Mouse (Mus musculus) embryonic facial prominence, embryonic 11.5 days (tissue): ENCODE data around the gene Dop1a. TPM values are rescaled to one million over a fixed set of nuclear protein-coding genes. Genes with fewer than 3 reads are reported as not detected.
"Not testable (repeated sequence)": the region's sequence is repeated elsewhere in the genome, so short reads cannot be mapped to it uniquely, and the experiment has no call there.

Source experiments
- ATAC-seq: fragments of 200-750 bp; cut with Nextera tagmentation; replicated peaks from 2 replicates; pipeline ENCODE4 v1.8.0; 2017; ENCODE audit warnings: low read depth; ENCODE audit not compliant: insufficient number of reproducible peaks, low FRiP score, low TSS enrichment
- DNase-seq: peaks from one replicate; pipeline ENCODE4 v3.0.0-alpha.2; 2015; ENCODE audit warnings: low spot score
- H3K27ac ChIP-seq: fragments of 300-500 bp; sonication (generic); replicated peaks from 2 replicates; pipeline ENCODE4 v1.5.1; 2014; ENCODE audit warnings: mild to moderate bottlenecking, low read depth, low read length, control low read depth
- H3K27me3 ChIP-seq: fragments of 300-500 bp; sonication (generic); 2 replicates; pipeline ENCODE4 v1.6.1; 2014; ENCODE audit warnings: mild to moderate bottlenecking, low read length, moderate library complexity, mixed read lengths; ENCODE audit not compliant: control insufficient read depth, insufficient read depth
- H3K36me3 ChIP-seq: fragments of 300-500 bp; sonication (generic); replicated peaks from 2 replicates; pipeline ENCODE4 v1.6.1; 2014; ENCODE audit warnings: low read depth, mild to moderate bottlenecking, low read length, moderate library complexity, mixed read lengths; ENCODE audit not compliant: control insufficient read depth, insufficient read depth
- H3K4me1 ChIP-seq: fragments of 300-500 bp; sonication (generic); 2 replicates; pipeline ENCODE4 v1.6.1; 2014; ENCODE audit warnings: low read length, mixed read lengths; ENCODE audit not compliant: control insufficient read depth, insufficient read depth
- H3K4me2 ChIP-seq: fragments of 300-500 bp; sonication (generic); 2 replicates; pipeline ENCODE4 v1.6.1; 2014; ENCODE audit warnings: low read depth, mild to moderate bottlenecking, control low read depth, low read length, moderate library complexity
- H3K4me3 ChIP-seq: fragments of 300-500 bp; sonication (generic); 2 replicates; pipeline ENCODE4 v1.5.1; 2014; ENCODE audit warnings: low read depth, low read length, control low read depth
- H3K9ac ChIP-seq: fragments of 300-500 bp; sonication (generic); replicated peaks from 2 replicates; pipeline ENCODE4 v1.6.1; 2014; ENCODE audit warnings: mild to moderate bottlenecking, control low read depth, low read length
- H3K9me3 ChIP-seq: fragments of 300-500 bp; sonication (generic); replicated peaks from 2 replicates; pipeline ENCODE4 v1.6.1; 2016; ENCODE audit warnings: mild to moderate bottlenecking, low read length, inconsistent platforms, mixed read lengths; ENCODE audit not compliant: control insufficient read depth
- WGBS: fragments of 180-500 bp; shearing (Covaris S2); extraction: QIAGEN DNeasy Blood & Tissue Kit; methylation state at CpG from one replicate; pipeline ENCODE4 v1.1.7; 2014; 5-methylcytosine and 5-hydroxymethylcytosine counted together
- polyA plus RNA-seq: library from polyadenylated mRNA; unstranded; fragments of >200 nt; fragmentation: Nextera tagmentation; extraction: Ambion mirVana; gene quantifications from 2 replicates; pipeline ENCODE4 v1.2.1, GENCODE M21; 2014

Gene Dop1a
- polyA plus RNA-seq, 1 experiment from 2014 or later: 10.6 TPM

DNA sequence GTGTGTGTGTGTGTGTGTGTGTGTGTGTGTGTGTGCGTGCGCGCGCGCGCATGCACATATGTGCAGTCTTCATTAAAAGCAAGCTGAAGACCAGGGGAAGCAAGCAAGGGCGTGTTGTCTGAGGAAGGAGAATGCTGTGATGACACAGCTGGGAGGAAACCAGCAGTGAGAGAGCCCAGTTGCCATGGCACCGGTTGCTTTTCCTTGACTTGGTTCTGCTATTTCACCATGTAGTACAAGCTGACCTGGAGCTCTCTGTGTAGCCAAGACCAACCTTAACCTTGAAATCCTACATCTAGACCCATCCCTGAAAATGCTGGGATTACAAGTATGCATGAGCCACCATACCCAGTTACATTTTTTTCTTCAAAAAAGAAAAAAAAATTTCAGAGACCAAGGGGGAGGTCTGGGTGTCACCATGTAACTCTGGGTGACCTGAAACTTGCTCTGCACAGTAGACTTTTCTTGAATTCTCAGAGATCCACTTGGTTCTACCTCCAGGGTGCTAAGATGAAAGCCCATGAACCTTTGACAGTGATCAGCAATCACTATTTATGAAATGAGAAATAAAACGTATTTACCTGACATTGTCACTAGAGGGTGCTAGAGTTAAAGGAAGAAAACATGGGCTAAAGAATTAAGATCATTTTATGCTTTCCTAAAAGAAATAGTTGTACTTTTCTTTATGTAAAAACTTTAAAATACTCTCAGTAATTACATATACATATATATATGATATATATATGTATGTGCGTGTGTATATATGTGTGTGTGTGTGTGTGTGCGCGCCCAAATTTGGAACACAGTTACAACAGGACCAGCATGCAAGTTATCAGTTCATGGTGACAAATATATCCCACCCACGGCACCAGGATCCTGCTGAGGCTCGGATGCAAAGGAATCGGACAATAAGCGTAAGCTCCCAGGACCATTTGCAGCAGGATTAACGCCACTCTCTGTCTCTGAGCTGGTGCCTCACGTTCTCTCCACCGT, 126.0 kb downstream of the Dop1a start:
- H3K4me1 ChIP-seq: no peaks in the 10 kb centered on the region
- no peak overlapping the region for H3K27ac ChIP-seq
- no peak overlapping the region for H3K4me2 ChIP-seq
- H3K9me3 ChIP-seq: no peaks in the 10 kb centered on the region
- no peaks in the 10 kb centered on the region for H3K36me3 ChIP-seq
- DNase-seq (peak; percentile 63), ATAC-seq (no peak)
- H3K4me3 ChIP-seq: no peak overlapping the region
- 77% methylated on average over 19 of the region's 19 CpGs for WGBS
- no peak overlapping the region for H3K9ac ChIP-seq
- H3K27me3 ChIP-seq: no peaks in the 10 kb centered on the region

GRCm38 (mm10) chr9:86594357-86594767, 127.4 kb downstream of the Dop1a start:
- not testable (repeated sequence) for H3K36me3 ChIP-seq, ATAC-seq, H3K27me3 ChIP-seq, DNase-seq, H3K4me1 ChIP-seq, H3K9me3 ChIP-seq, H3K4me2 ChIP-seq, H3K4me3 ChIP-seq, H3K9ac ChIP-seq, H3K27ac ChIP-seq
- 83% methylated on average over 10 of the region's 10 CpGs for WGBS

- not testable (repeated sequence) for H3K4me1 ChIP-seq
Observed at GRCm38 (mm10) chr9:86596983-86597382, 130.0 kb downstream of the Dop1a start.

DNA sequence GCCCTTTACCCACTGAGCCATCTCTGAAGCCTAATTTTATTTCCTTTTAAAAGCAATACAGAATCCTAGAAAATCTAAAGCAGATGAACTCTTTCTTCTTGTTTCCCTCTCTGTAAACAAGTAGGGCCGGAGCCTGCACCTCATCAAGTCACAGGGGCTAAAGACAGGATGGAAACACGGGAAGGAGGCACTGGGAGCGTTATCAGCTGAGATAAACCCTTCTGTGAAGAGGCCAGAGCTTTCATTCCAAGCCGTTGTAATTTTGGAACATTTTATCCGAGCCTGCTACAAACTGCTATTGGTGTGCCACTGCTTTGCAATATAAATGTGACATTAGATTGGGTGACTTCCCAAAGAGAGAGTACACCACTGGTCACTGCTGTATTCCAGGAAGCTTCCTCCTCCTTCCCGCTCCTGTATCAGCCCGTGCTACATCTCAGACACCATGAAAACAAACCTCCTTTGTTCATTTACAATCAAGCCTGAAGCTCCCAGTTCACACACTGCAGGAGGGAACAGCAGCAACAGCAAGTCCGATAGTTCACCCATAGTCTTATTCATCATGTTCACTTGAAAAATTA, 132.9 kb downstream of the Dop1a start:
- H3K4me3 ChIP-seq: no peak overlapping the region
- H3K9me3 ChIP-seq: no peaks in the 10 kb centered on the region
- H3K4me1 ChIP-seq: no peaks in the 10 kb centered on the region
- no peaks in the 10 kb centered on the region for H3K36me3 ChIP-seq
- no peak overlapping the region for H3K27ac ChIP-seq
- DNase-seq (peak; percentile 13), ATAC-seq (no peak)
- no peak overlapping the region for H3K9ac ChIP-seq
- 48% methylated on average over 8 of the region's 8 CpGs for WGBS
- no peak overlapping the region for H3K4me2 ChIP-seq
- H3K27me3 ChIP-seq: no peaks in the 10 kb centered on the region

More at GRCm38 (mm10) chr9:86596983-86597382, 130.0 kb downstream of the Dop1a start:
- H3K9me3 ChIP-seq, DNase-seq, H3K4me2 ChIP-seq, H3K9ac ChIP-seq, H3K36me3 ChIP-seq, ATAC-seq, H3K27me3 ChIP-seq, H3K4me3 ChIP-seq, H3K27ac ChIP-seq: not testable (repeated sequence)

Other genes with a start within 250 kb of the Dop1a start
- 5.9 and 7.3 TPM in 2 replicates for gene Ube2cbp, start 2.2 kb upstream of the Dop1a start, polyA plus RNA-seq
- 33.0 and 35.0 TPM in 2 replicates for gene Pgm3, start 104.7 kb downstream of the Dop1a start, polyA plus RNA-seq
- 2.3 and 2.6 TPM in 2 replicates for gene Rwdd2a, start 104.8 kb downstream of the Dop1a start, polyA plus RNA-seq
- 15.5 and 18.9 TPM in 2 replicates for gene Me1, start 228.8 kb downstream of the Dop1a start, polyA plus RNA-seq